ENCODE assay signal across 10 mouse cellular contexts in the genomic region with DNA sequence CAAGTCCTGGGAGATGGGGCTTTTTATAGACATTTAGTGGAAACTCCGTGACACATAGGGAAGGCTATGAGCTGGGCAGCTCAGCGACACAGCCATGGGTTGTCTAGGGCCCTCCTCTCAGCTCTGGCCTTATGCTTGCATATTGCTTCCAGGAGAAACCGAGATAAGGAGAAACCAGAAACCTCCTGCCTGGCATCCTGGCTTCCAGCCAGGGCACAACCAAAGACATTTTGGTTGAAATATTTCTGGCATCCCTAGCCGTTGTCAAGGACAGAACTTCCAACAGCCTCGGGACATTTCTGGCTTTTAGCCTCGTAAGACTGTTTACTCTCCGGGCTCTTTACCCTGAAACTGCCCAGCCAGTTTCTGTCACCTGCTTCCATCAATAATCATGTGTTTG.
DNase-seq lines count a peak whose midpoint lies in the region; ATAC-seq lines count a peak whose summit lies in the region.
"Had no signal": no experiment of that assay in that cellular context is flagged by ENCODE, and none has a peak within 500 bp of the region (broad histone marks: within the 10 kb centered on the region; RNA-seq: fewer than 3 reads in every experiment).

No protein-coding gene starts in this region.

- H3K4me1 ChIP-seq in heart, embryonic 10.5 days: peaks cover 70% of the 10 kb centered on the region
- H3K4me1 ChIP-seq in forebrain, embryonic 13.5 days: no peaks in the 10 kb centered on the region

- no peaks in the 10 kb centered on the region for H3K27me3 ChIP-seq in heart, embryonic 10.5 days (ENCODE audit: insufficient read depth, poor library complexity, severe bottlenecking)
- no peaks in the 10 kb centered on the region for H3K27me3 ChIP-seq in forebrain, embryonic 13.5 days
- H3K27me3 ChIP-seq: liver, embryonic 13.5 days; Patski had no signal

- H3K4me3 ChIP-seq in heart, embryonic 10.5 days: no peak overlapping the region
- no peak overlapping the region for H3K4me3 ChIP-seq in forebrain, embryonic 13.5 days
- H3K4me3 ChIP-seq: liver, embryonic 13.5 days had no signal

- 33% methylated on average over 7 of the region's 7 CpGs for WGBS in heart, embryonic 10.5 days
- WGBS in forebrain, embryonic 13.5 days: 86% methylated on average over 7 of the region's 7 CpGs

- H3K27ac ChIP-seq in heart, embryonic 10.5 days: peak overlapping the region; percentile 17; the same call in 1 of the 2 replicates
- H3K27ac ChIP-seq in forebrain, embryonic 13.5 days: no peak overlapping the region
- H3K27ac ChIP-seq: liver, embryonic 13.5 days had no signal

- no peak overlapping the region for H3K4me2 ChIP-seq in forebrain, embryonic 13.5 days
- H3K4me2 ChIP-seq: liver, embryonic 13.5 days had no signal

- H3K9me3 ChIP-seq in heart, embryonic 10.5 days: no peaks in the 10 kb centered on the region
- no peaks in the 10 kb centered on the region for H3K9me3 ChIP-seq in forebrain, embryonic 13.5 days (replicated peaks)
- H3K9me3 ChIP-seq: liver, embryonic 13.5 days had no signal

- ATAC-seq in forebrain, embryonic 13.5 days: no peak

- H3K9ac ChIP-seq in forebrain, embryonic 13.5 days: no peak overlapping the region
- H3K9ac ChIP-seq: liver, embryonic 13.5 days had no signal

- peak; percentile 11 for DNase-seq in 3T3-L1 (ENCODE audit: low read depth, low spot score)
- peak; percentile 78 for DNase-seq in adrenal gland, postnatal 25 days
- no peak for DNase-seq in heart, embryonic 10.5 days (ENCODE audit: low spot score)
- DNase-seq in kidney, postnatal 25 days: peak; percentile 60 to 64
- no peak for DNase-seq in layer of hippocampus, postnatal 25 days (ENCODE audit: extremely low spot score in 1 of 2, low spot score in 1 of 2)
- no peak for DNase-seq in thymus, postnatal 10 days (ENCODE audit: low spot score in 2 of 2)
- DNase-seq in spleen, postnatal 14 days (ENCODE audit: low spot score in 2 of 2): no peak
- DNase-seq: liver, embryonic 13.5 days had no signal

- no peaks in the 10 kb centered on the region for H3K36me3 ChIP-seq in heart, embryonic 10.5 days
- no peaks in the 10 kb centered on the region for H3K36me3 ChIP-seq in forebrain, embryonic 13.5 days (ENCODE audit: poor library complexity, severe bottlenecking)
- H3K36me3 ChIP-seq: liver, embryonic 13.5 days had no signal

Comparison
In these comparisons a context has a peak if more than half of its experiments do, and no peak if none do; other contexts are left out.
1. DNase-seq: peak in 3T3-L1 (single experiment), adrenal gland, postnatal 25 days (single experiment) and kidney, postnatal 25 days (2 of 2); none in heart, embryonic 10.5 days (single experiment), layer of hippocampus, postnatal 25 days (0 of 2), thymus, postnatal 10 days (0 of 2) and spleen, postnatal 14 days (0 of 2).